Mouse (Mus musculus) urinary bladder, postnatal 4 days (tissue): ENCODE results near the gene Smug1.

Experiments used
- DNase-seq, 2 experiments: peaks; one replicate each; pipeline ENCODE4 v3.0.0; 2021 to 2022; ENCODE audit warnings: low spot score in 2 of 2

Smug1 gene

GRCm38 (mm10) chr15:103146627-103147421, 20.1 kb downstream of the Smug1 start:
- no peak for DNase-seq

GRCm38 (mm10) chr15:103145635-103146299, 21.1 kb downstream of the Smug1 start:
- DNase-seq = no peak

- DNase-seq = no peak
Observed at GRCm38 (mm10) chr15:103144176-103144575, 22.7 kb downstream of the Smug1 start.

DNA sequence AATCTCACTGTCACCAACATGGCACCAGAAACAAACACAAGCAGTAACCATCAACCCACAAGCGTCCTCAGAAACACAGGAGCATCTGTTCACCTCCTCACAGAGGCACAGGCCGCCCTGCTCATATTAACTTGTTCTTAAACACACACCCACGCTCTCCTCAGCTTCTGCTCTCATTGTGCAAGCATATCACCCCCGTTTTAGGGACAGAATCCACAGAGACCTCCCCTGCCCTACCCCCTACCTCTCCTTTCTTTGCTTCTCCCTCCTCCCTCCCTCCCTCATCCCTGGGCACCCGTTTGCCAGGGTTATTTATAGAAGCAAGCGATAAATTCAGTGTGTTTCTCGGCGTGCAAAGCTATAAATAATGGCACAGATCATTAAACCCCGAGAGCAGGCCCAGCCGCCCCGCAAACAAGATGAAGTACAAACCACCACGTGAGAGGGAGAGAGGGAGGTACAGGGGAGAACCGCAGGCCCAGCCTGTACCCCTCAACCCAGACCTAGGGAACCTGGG, 31.4 kb downstream of the Smug1 start:
- no peak for DNase-seq

GRCm38 (mm10) chr15:103134277-103135086, 32.4 kb downstream of the Smug1 start:
- no peak for DNase-seq

- no peak for DNase-seq
Observed at GRCm38 (mm10) chr15:103133761-103134160, 33.1 kb downstream of the Smug1 start.

- no peak for DNase-seq
Observed at GRCm38 (mm10) chr15:103130729-103131128, 36.2 kb downstream of the Smug1 start.

GRCm38 (mm10) chr15:103129289-103129688, 37.6 kb downstream of the Smug1 start:
- no peak for DNase-seq

DNA sequence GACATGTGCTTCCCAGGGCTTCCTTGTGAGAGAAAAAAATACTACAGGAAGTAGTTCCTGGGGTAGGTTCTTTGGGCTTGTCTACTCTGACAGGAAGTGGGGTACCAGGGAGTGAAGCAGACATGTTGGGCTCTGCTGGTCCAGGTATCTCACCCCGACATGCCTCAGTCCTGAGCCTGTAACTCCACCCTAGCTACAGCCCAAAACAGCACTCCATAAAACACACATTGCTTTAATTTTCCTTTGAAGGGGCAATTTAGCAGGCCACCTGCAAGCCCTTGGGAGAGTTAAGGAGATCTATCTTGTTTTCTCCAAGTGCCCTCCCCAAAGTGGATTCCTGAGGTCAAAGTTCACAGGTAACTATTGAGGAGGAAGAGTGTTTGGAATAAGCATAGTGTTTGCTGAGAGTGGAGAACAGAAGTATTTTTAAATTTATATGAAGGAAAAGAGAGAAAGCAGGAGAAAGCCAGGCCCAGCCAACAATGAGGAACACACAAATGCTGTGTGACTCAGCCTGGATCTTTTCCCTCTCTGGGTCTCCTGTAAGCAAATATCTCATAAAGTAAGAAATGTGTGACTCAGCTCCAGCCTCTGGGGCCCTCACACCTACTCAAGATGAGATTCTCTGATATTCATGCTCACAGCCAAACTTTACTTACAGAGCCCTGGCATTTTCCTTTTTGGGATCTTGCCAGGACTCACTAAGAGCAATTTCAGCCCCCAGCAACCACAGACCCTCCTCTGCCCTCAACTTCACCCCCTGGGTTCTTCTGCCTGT, 38.6 kb downstream of the Smug1 start:
- DNase-seq = no peak

GRCm38 (mm10) chr15:103125982-103126381, 40.9 kb downstream of the Smug1 start:
- DNase-seq = no peak

DNA sequence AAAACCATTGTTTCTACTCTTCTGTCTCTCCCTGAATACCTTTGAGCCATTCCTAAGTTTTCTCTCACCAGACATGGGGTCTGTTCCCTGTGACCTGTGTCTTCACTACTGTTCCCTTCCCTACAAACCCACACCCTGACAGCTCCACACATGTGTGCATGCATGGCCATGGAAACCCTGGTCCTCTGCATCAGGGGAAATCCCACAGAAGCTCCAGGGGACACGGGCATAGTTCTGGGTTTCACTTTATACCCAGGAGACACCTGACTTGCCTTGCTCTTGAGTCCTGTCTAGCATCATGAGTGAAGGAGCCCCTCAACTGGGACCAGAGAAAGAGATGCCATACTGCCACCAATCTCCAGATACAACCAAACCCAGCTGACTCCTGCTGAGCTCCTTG, 42.6 kb downstream of the Smug1 start:
- DNase-seq = no peak

GRCm38 (mm10) chr15:103123343-103123742, 43.5 kb downstream of the Smug1 start:
- DNase-seq = no peak

GRCm38 (mm10) chr15:103122372-103122771, 44.5 kb downstream of the Smug1 start:
- no peak for DNase-seq

GRCm38 (mm10) chr15:103121416-103121815, 45.5 kb downstream of the Smug1 start:
- DNase-seq = no peak

DNA sequence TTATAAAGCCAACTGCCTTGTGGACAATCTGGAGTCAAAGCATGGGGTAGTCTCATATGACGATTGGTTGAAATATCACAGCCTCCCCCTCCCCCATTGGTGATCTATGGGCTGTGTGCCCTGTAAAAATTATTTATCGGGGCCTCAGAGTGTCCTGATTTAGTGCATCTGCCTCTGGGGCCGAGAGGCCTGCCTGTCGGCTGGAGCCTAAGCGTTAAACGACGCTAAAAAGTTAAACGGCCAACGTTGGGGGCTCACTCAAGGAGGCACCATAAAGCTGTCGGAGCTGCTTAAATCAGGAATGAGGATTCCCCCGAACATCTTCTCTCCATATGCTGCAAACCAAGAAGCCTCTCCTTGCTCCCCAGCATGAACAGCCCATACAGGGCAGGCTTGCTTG, 46.3 kb downstream of the Smug1 start:
- no peak for DNase-seq

DNA sequence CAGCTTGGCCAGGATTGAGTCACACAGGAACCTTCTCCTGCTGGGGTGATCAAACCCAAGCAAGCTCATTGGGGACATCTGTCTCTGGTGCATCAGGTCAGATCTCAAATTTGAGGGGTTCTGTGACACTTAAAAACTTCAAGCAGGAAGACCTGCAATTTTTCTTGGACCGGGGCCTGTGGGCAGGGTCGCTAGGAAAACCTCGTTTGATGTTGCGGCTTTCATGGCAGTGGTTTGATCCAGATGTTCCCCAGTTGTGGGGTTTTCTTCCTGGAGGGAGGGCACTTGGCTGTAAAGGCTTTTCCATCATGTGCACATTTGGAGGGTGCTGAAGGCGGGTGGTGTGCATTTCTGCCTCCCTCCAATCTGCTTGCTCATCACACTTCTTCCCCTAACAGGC, 51.2 kb downstream of the Smug1 start:
- DNase-seq = no peak

GRCm38 (mm10) chr15:103115256-103115655, 51.6 kb downstream of the Smug1 start:
- no peak for DNase-seq

GRCm38 (mm10) chr15:103113077-103113476, 53.8 kb downstream of the Smug1 start:
- no peak for DNase-seq

DNA sequence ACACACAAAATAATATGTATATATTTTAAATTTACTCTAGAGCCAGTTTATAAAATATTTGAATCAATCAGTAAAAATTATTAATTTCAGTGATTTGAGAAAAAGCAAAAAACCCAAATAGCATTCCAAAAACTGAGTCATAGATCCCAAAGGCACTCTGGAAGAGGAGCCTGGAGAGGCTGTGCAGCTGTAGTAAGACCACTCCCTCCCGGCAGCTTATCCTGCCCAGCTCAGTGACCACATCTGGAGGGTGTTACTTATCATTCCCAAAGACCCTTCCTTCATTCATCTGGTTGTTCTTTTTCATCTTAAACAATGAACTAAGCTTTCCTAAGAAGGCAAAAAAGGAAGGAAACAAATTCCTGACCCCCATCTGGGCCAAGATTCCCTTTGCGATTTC, 54.6 kb downstream of the Smug1 start:
- no peak for DNase-seq

GRCm38 (mm10) chr15:103109940-103110339, 57.0 kb downstream of the Smug1 start:
- no peak for DNase-seq

DNA sequence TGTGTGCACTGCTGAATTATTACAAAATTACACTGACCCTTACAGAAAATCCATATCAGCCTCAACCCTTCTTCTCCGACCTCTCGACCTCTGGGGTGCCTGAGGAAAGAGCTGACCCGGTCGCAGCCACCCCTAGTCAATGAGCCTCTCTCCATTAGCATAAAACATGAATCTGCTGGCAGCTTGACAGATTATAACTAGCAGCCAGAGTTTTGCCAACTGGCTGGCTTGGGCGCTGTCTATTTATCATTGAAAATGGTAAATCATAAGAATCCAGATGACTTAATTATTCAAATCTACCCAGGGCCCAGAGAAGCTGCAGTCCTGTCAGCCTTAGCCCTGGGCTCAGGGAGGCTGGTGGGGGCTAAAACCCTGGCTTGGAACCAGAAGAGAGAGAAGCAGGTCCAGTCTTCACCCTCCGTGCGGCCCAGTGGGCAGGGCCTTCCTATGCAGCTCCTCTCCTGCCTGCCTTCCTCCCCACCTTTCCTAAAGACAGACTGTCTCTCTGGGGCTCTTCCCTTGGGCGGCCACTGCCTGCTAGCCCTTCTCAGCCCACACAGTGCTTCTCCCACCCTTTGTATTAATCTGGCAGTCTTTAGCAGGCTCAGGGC, 58.7 kb downstream of the Smug1 start:
- DNase-seq = no peak
